ENCODE assay signal across 27 mouse cellular contexts in genomic region chr1:145376069-145376468, GRCm38 (mm10).
"Had no signal": no experiment of that assay in that cellular context is flagged by ENCODE, and none has a peak within 500 bp of the region (broad histone marks: within the 10 kb centered on the region; RNA-seq: fewer than 3 reads in every experiment).

No protein-coding gene starts in this region.

- H3K4me1 ChIP-seq: heart, embryonic 13.5 days; heart, embryonic 15.5 days; intestine, embryonic 15.5 days; limb, embryonic 10.5 days; limb, embryonic 12.5 days; liver, embryonic 13.5 days; liver, embryonic 15.5 days had no signal

- DNase-seq: gastrocnemius, postnatal 14 days; gastrocnemius, postnatal 36 days; heart, adult 11 months; heart, adult 2 months; heart, postnatal 14 days; heart, postnatal 36 days; kidney, adult 18-20 months; kidney, adult 8-10 months; kidney, postnatal 10 days; kidney, postnatal 25 days; kidney, postnatal 4 days; liver; liver, embryonic 13.5 days had no signal

- H3K27me3 ChIP-seq: heart, embryonic 13.5 days; heart, embryonic 15.5 days; intestine, embryonic 15.5 days; limb, embryonic 12.5 days; liver, embryonic 13.5 days; liver, embryonic 15.5 days had no signal

- H3K4me2 ChIP-seq: heart, embryonic 11.5 days; heart, embryonic 13.5 days; heart, embryonic 15.5 days; hindbrain, embryonic 14.5 days; intestine, embryonic 15.5 days; limb, embryonic 12.5 days; liver, embryonic 11.5 days; liver, embryonic 13.5 days; liver, embryonic 15.5 days had no signal

- H3K9ac ChIP-seq: heart, embryonic 13.5 days; heart, embryonic 15.5 days; hindbrain, embryonic 14.5 days; intestine, embryonic 15.5 days; limb, embryonic 12.5 days; liver, embryonic 13.5 days; liver, embryonic 15.5 days had no signal

- H3K36me3 ChIP-seq: heart, embryonic 13.5 days; heart, embryonic 15.5 days; intestine, embryonic 15.5 days; limb, embryonic 10.5 days; limb, embryonic 12.5 days; liver, embryonic 13.5 days; liver, embryonic 15.5 days had no signal

- H3K4me3 ChIP-seq: heart, adult 2 months; heart, embryonic 13.5 days; heart, embryonic 15.5 days; intestine, embryonic 15.5 days; layer of hippocampus, adult 2 months; left cerebral cortex, adult 2 months; limb, embryonic 10.5 days; limb, embryonic 12.5 days; liver, embryonic 13.5 days; liver, embryonic 15.5 days had no signal

- H3K27ac ChIP-seq: heart, adult 2 months; heart, embryonic 13.5 days; heart, embryonic 15.5 days; hindbrain, embryonic 14.5 days; intestine, embryonic 15.5 days; layer of hippocampus, adult 2 months; left cerebral cortex, adult 2 months; limb, embryonic 10.5 days; limb, embryonic 12.5 days; liver, embryonic 13.5 days; liver, embryonic 15.5 days had no signal

- ATAC-seq: hindbrain, embryonic 16.5 days; inflammation-experienced regulatory T-cells, adult 6 months; intestine, embryonic 15.5 days; intestine, postnatal 0 days had no signal

- H3K9me3 ChIP-seq: heart, embryonic 13.5 days; heart, embryonic 15.5 days; intestine, embryonic 15.5 days; limb, embryonic 10.5 days; limb, embryonic 12.5 days; liver, embryonic 13.5 days; liver, embryonic 15.5 days had no signal
